Mouse (Mus musculus) T-cell, adult 2 months (primary cell): Measurements from ENCODE around the gene Nagk.
"Not testable (repeated sequence)": the region's sequence is repeated elsewhere in the genome, so short reads cannot be mapped to it uniquely, and the experiment has no call there.

Experiments used
- DNase-seq: peaks from one replicate; pipeline ENCODE4 v3.0.0; 2022; ENCODE audit warnings: low spot score

Gene Nagk

GRCm38 (mm10) chr6:83794760-83795296 lies at the start of gene Nagk:
Gene Nagk (plus strand): TSS chr6:83794982.
- DNase-seq, result peak; percentile 98

GRCm38 (mm10) chr6:83745466-83745865 lies 49.3 kb upstream of the Nagk start:
- DNase-seq, result no peak

GRCm38 (mm10) chr6:83749286-83749685 lies 45.5 kb upstream of the Nagk start:
- no peak for DNase-seq

- DNase-seq, result peak; percentile 35
These were observed 44.6 kb upstream of the Nagk start for GRCm38 (mm10) chr6:83750171-83750684.

GRCm38 (mm10) chr6:83756051-83756450 lies 38.7 kb upstream of the Nagk start:
- no peak for DNase-seq

GRCm38 (mm10) chr6:83762344-83762743 lies 32.4 kb upstream of the Nagk start, which contains the start of gene Ankrd53:
Gene Ankrd53 (plus strand): TSS chr6:83762644.
- DNase-seq, result no peak

- peak; percentile 24 for DNase-seq
These were observed 31.8 kb upstream of the Nagk start for GRCm38 (mm10) chr6:83762880-83763431.

- no peak for DNase-seq
These were observed 27.8 kb upstream of the Nagk start for GRCm38 (mm10) chr6:83766982-83767381.

GRCm38 (mm10) chr6:83768485-83768884 lies 26.3 kb upstream of the Nagk start:
- no peak for DNase-seq

- no peak for DNase-seq
These were observed 20.7 kb upstream of the Nagk start for GRCm38 (mm10) chr6:83774126-83774525.

- DNase-seq, result peak; percentile 13
These were observed 19.8 kb upstream of the Nagk start for GRCm38 (mm10) chr6:83774781-83775563.

GRCm38 (mm10) chr6:83775638-83776293 lies 19.0 kb upstream of the Nagk start, which contains the start of gene Tex261:
Gene Tex261 (minus strand): TSS chr6:83775813.
- DNase-seq, result peak; percentile 88

GRCm38 (mm10) chr6:83778306-83778705 lies 16.5 kb upstream of the Nagk start:
- DNase-seq, result no peak

- DNase-seq, result peak; percentile 58
These were observed 15.8 kb upstream of the Nagk start for GRCm38 (mm10) chr6:83779026-83779425.

GRCm38 (mm10) chr6:83786426-83786825 lies 8.4 kb upstream of the Nagk start:
- no peak for DNase-seq

GRCm38 (mm10) chr6:83788554-83788953 lies 6.2 kb upstream of the Nagk start:
- no peak for DNase-seq

GRCm38 (mm10) chr6:83790533-83790932 lies 4.2 kb upstream of the Nagk start:
- not testable (repeated sequence) for DNase-seq

- no peak for DNase-seq
These were observed 3.4 kb upstream of the Nagk start for GRCm38 (mm10) chr6:83791251-83791890.

- DNase-seq, result no peak
These were observed 714 bp downstream of the Nagk start for GRCm38 (mm10) chr6:83795492-83795900.

GRCm38 (mm10) chr6:83796686-83797085 lies 1.9 kb downstream of the Nagk start:
- no peak for DNase-seq

- no peak for DNase-seq
These were observed 7.3 kb downstream of the Nagk start for GRCm38 (mm10) chr6:83802033-83802432.

GRCm38 (mm10) chr6:83802846-83803245 lies 8.1 kb downstream of the Nagk start:
- no peak for DNase-seq
